Mouse (Mus musculus) heart, embryonic 14.5 days (tissue): ENCODE measurements at regions not wholly inside any gene's neighbourhood (a gene's known extent, or its start where the extent isn't known, plus 50 kb on each side); places are given as distances from the start of the nearest gene placed in this dataset.
"Not testable (repeated sequence)": the region's sequence is repeated elsewhere in the genome, so short reads cannot be mapped to it uniquely, and the experiment has no call there.

Experiments used
- ATAC-seq: fragments of 200-750 bp; cut with Nextera tagmentation; 2 replicates; pipeline ENCODE4 v1.8.0; 2017; ENCODE audit warnings: low read depth, moderate TSS enrichment; ENCODE audit not compliant: insufficient number of reproducible peaks, insufficient read depth, low FRiP score
- H3K27ac ChIP-seq, 2 experiments: fragments of 200-500 bp in 1 of 2; fragments of 300-500 bp in 1 of 2; sonication (generic) in 1 of 2; replicated peaks in 1 of 2; 2 replicates each; pipeline ENCODE4 v1.5.1; 2012 to 2014; ENCODE audit warnings: low read depth in 2 of 2, low read length in 2 of 2, control low read depth in 1 of 2, mild to moderate bottlenecking in 1 of 2, mixed read lengths in 1 of 2; ENCODE audit not compliant: control insufficient read depth in 1 of 2, insufficient read depth in 1 of 2
- H3K27me3 ChIP-seq: fragments of 300-500 bp; sonication (generic); 2 replicates; pipeline ENCODE4 v1.6.1; 2014; ENCODE audit warnings: mild to moderate bottlenecking, low read length, control low read depth; ENCODE audit not compliant: control insufficient read depth, insufficient read depth
- H3K36me3 ChIP-seq: fragments of 300-500 bp; sonication (generic); 2 replicates; pipeline ENCODE4 v1.6.1; 2014; ENCODE audit warnings: mild to moderate bottlenecking, control low read depth, low read length, mixed read lengths; ENCODE audit not compliant: control insufficient read depth, insufficient read depth
- H3K4me1 ChIP-seq, 2 experiments: fragments of 200-500 bp in 1 of 2; fragments of 300-500 bp in 1 of 2; sonication (generic) in 1 of 2; 2 replicates each; pipeline ENCODE4 v1.6.1; 2012 to 2014; ENCODE audit warnings: low read length in 2 of 2, control low read depth in 1 of 2, mixed read lengths in 1 of 2; ENCODE audit not compliant: control insufficient read depth in 2 of 2, insufficient read depth in 2 of 2
- H3K4me2 ChIP-seq: fragments of 300-500 bp; sonication (generic); 2 replicates; pipeline ENCODE4 v1.6.1; 2014; ENCODE audit warnings: mild to moderate bottlenecking, low read length
- H3K4me3 ChIP-seq, 2 experiments: fragments of 200-500 bp in 1 of 2; fragments of 300-500 bp in 1 of 2; sonication (generic) in 1 of 2; 2 replicates each; pipeline ENCODE4 v1.5.1; 2012 to 2014; ENCODE audit warnings: low read length in 2 of 2, mild to moderate bottlenecking in 2 of 2, control low read depth in 1 of 2, low read depth in 1 of 2, moderate library complexity in 1 of 2; ENCODE audit not compliant: control insufficient read depth in 1 of 2, insufficient read depth in 1 of 2
- H3K9ac ChIP-seq: fragments of 300-500 bp; sonication (generic); 2 replicates; pipeline ENCODE4 v1.6.1; 2014; ENCODE audit warnings: mild to moderate bottlenecking, low read length
- H3K9me3 ChIP-seq: fragments of 300-500 bp; sonication (generic); 2 replicates; pipeline ENCODE4 v1.6.1; 2016; ENCODE audit warnings: low read length, control low read depth; ENCODE audit not compliant: control insufficient read depth
- WGBS: fragments of 180-500 bp; shearing (Covaris S2); extraction: QIAGEN DNeasy Blood & Tissue Kit; methylation state at CpG from one replicate; pipeline ENCODE4 v1.1.7; 2014; 5-methylcytosine and 5-hydroxymethylcytosine counted together

DNA sequence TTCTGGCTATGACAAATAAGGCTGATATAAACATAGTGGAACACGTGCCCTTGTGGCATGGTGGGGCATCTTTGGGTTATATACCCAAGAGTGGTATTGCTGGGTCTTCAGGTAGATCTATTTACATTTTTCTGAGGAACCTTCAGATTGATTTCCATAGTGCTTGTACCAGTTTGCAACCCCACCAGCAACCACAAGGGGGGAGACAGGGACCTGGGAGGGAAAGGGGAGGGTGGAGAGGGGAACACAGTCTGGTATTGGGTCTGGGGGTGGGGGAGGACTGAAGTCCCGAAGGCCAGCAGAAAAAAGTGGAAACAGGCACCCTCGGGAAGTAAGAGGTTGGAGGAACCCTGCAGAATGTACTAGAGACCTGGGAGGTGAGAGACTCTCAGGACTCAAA is 105.8 kb upstream of the Plcb4 start:
- WGBS: 44% methylated on average over 3 of the region's 3 CpGs
- H3K4me3 ChIP-seq: no peak overlapping the region
- no peak overlapping the region for H3K4me2 ChIP-seq
- H3K4me1 ChIP-seq: no peaks in the 10 kb centered on the region
- H3K36me3 ChIP-seq: no peaks in the 10 kb centered on the region
- no peaks in the 10 kb centered on the region for H3K9me3 ChIP-seq
- no peak for ATAC-seq
- H3K27ac ChIP-seq: no peak overlapping the region
- no peaks in the 10 kb centered on the region for H3K27me3 ChIP-seq
- no peak overlapping the region for H3K9ac ChIP-seq

GRCm38 (mm10) chr2:135558026-135558425 is 100.8 kb upstream of the Plcb4 start:
- not testable (repeated sequence) for H3K27ac ChIP-seq, H3K27me3 ChIP-seq, ATAC-seq, H3K4me3 ChIP-seq, H3K4me1 ChIP-seq, H3K36me3 ChIP-seq, H3K9ac ChIP-seq, H3K9me3 ChIP-seq, H3K4me2 ChIP-seq
- WGBS: 90% methylated on average over 8 of the region's 8 CpGs

DNA sequence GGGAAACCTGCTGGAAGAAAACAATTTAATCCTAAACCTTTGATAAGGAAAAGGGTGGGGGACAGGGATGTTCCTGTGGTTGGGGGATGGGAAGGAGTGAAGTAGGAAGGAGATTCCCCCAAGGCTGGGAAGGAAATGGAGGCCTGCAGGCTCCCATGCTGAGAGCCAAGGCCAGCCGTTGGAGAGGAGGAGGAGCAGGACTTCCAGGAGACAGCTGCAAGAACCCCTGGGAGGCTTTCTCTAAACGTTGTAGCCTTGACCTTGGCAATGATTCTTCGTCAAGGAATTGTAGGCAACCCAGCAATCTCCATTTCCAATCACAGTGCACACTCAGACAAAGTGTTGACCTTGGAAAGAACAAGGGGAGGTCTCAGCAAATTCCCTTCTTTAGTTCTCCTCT is 99.5 kb upstream of the Plcb4 start:
- ATAC-seq: no peak
- H3K36me3 ChIP-seq: no peaks in the 10 kb centered on the region
- H3K9me3 ChIP-seq: peaks cover 6% of the 10 kb centered on the region; the same call in 1 of the 2 replicates
- no peak overlapping the region for H3K9ac ChIP-seq
- H3K4me2 ChIP-seq: no peak overlapping the region
- no peak overlapping the region for H3K4me3 ChIP-seq
- WGBS: 50% methylated on average over 3 of the region's 3 CpGs
- peaks cover 0 to 6% of the 10 kb centered on the region in 2 experiments; a peak in 2 of 4 replicates for H3K4me1 ChIP-seq
- H3K27me3 ChIP-seq: no peaks in the 10 kb centered on the region
- H3K27ac ChIP-seq: no peak overlapping the region

DNA sequence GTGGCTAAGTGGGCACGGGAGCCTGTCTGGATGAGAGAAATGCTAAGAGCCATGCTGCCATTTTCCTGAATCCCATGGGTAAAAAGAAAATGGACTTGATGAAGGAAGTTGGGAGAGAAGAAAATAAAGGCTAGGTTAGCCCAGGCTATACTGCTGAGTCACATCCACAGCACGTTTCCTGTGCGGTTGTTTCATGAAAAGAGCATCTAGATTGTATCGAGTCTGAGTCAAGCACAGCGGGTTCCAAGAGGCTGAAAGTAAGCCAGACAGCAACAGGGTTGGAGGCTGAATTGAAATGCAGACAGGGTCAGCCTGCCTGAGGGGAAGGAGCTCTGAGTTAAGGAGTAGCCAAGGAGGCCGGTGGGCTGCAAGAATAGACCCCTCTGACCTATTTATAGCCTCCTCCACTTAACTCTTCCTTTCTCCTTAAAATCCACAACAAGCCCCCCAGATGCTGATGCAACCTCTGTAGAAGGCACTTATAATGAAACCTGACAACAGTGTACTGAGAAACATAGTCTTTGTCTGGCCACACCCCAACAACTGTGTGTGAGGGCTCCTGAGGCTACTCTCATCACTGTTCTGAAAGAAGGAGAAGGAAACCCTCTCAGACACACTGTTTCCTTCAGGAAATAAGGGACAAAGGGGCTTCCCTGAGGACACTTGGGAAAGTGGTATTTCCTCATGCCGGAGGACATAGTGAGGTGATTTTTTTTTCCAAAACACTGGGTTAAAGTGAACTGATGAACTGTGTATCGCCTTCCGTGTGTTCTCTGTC is 98.7 kb upstream of the Plcb4 start:
- no peak overlapping the region for H3K4me2 ChIP-seq
- H3K27ac ChIP-seq: no peak overlapping the region
- no peak overlapping the region for H3K9ac ChIP-seq
- WGBS: 71% methylated on average over 9 of the region's 9 CpGs
- ATAC-seq: no peak
- peaks cover 0 to 6% of the 10 kb centered on the region in 2 experiments; a peak in 2 of 4 replicates for H3K4me1 ChIP-seq
- H3K9me3 ChIP-seq: peaks cover 6% of the 10 kb centered on the region; the same call in 1 of the 2 replicates
- no peaks in the 10 kb centered on the region for H3K36me3 ChIP-seq
- no peaks in the 10 kb centered on the region for H3K27me3 ChIP-seq
- H3K4me3 ChIP-seq: no peak overlapping the region

GRCm38 (mm10) chr2:135560856-135561255 is 98.0 kb upstream of the Plcb4 start:
- Histone ChIP-seq H3K27me3 (no peaks in the 10 kb centered on the region), H3K27ac (no peak overlapping the region), H3K36me3 (no peaks in the 10 kb centered on the region), H3K4me2 (no peak overlapping the region), H3K9ac (no peak overlapping the region), H3K9me3 (peaks cover 6% of the 10 kb centered on the region; the same call in 1 of the 2 replicates), H3K4me1 (peaks cover 0 to 6% of the 10 kb centered on the region in 2 experiments; a peak in 2 of 4 replicates), H3K4me3 (no peak overlapping the region)
- 68% methylated on average over 1 of the region's 1 CpGs for WGBS
- no peak for ATAC-seq

- H3K27me3 ChIP-seq: no peaks in the 10 kb centered on the region
- ATAC-seq: no peak
- H3K36me3 ChIP-seq: no peaks in the 10 kb centered on the region
- no peak overlapping the region for H3K4me2 ChIP-seq
- H3K4me3 ChIP-seq: no peak overlapping the region
- H3K27ac ChIP-seq: no peak overlapping the region; a peak in 1 of 4 replicates
- 27% methylated on average over 7 of the region's 7 CpGs for WGBS
- peaks cover 6% of the 10 kb centered on the region; the same call in 1 of the 2 replicates for H3K9me3 ChIP-seq
- H3K9ac ChIP-seq: no peak overlapping the region
- H3K4me1 ChIP-seq: peaks cover 0 to 6% of the 10 kb centered on the region in 2 experiments; a peak in 2 of 4 replicates
These were observed 97.1 kb upstream of the Plcb4 start for GRCm38 (mm10) chr2:135561716-135562115.

DNA sequence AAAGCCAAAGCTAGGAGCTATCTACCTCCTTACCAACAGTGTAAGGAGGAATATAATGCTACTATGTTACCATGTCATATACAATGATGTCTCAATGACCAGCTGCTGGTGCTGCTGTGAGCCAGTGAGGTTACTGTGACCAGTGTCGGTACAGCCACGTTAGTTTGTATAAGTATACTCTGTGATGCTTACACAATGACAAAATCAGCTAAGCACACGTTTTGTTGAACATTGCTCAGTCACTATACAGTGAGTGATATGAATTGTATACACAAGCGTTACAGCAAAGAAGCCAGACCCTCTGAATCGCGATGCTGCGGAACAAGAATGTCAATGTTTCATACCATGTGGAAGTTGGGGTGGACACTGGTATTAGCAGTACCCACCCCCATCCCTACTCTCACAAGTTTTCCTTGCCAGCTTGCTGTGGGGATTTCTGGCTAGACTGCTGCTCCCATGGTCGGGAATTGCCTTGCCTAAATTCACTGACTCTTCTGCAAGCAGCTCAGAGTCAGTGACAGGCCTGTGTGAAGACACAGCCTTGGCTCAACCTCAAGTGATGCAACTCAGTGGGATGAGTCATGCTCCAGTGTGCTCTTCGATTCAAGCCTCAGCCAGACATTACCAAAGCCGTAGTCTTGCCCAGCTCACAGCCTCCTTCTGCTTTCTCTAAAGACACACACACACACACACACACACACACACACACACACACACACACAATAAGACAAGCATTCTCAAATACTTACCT is 96.5 kb upstream of the Plcb4 start:
- Histone ChIP-seq H3K4me1 (peaks cover 0 to 6% of the 10 kb centered on the region in 2 experiments; a peak in 2 of 4 replicates), H3K36me3 (no peaks in the 10 kb centered on the region), H3K27me3 (no peaks in the 10 kb centered on the region), H3K4me2 (no peak overlapping the region), H3K9ac (no peak overlapping the region), H3K27ac (no peak overlapping the region), H3K9me3 (peaks cover 6% of the 10 kb centered on the region; the same call in 1 of the 2 replicates), H3K4me3 (no peak overlapping the region)
- WGBS: 75% methylated on average over 10 of the region's 10 CpGs
- no peak; the same call in 1 of the 2 replicates for ATAC-seq
